Mouse (Mus musculus): ENCODE measurements around the gene Dyrk2. TPM values are rescaled to one million over a fixed set of nuclear protein-coding genes. Genes with fewer than 3 reads are reported as not detected.

Dyrk2 gene
- polyA plus RNA-seq, 1 experiment: 0.18 TPM

DNA sequence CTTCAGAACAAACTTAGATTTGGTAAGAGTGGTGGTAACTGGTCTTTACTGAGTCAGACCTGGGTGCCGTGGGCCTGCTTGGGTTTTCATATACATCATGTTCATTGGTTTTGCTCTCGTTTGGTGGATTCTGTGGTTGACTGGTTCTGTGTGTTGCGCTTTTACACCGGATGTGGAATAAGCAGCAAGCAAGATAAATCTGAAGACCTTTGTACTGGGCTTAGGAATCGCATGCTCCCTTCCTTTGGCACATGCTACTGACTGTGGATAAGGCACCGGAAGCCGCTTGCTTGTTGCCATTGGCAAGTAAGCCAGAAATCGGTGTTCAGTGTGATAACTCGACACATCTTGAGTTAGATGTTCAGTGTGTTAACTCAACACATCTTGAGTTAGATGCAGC, 15.4 kb downstream of the Dyrk2 start:
- TF ChIP-seq GATA1 (IDR thresholded peaks at IDR 0.05; ENCODE audit: low read length): no peak
- TF ChIP-seq TAL1 (IDR thresholded peaks at IDR 0.05; ENCODE audit: low read length): no peak
- H3K9me3 ChIP-seq (ENCODE audit: control insufficient read depth, low read length): peaks cover 2% of the 10 kb centered on the region
- H3K27me3 ChIP-seq (ENCODE audit: control insufficient read depth): no peaks in the 10 kb centered on the region
- H3K4me3 ChIP-seq (replicated peaks): no peak overlapping the region
- H3K4me1 ChIP-seq (ENCODE audit: control insufficient read depth): peaks cover 3% of the 10 kb centered on the region; the same call in 1 of the 2 replicates
- H3K36me3 ChIP-seq (ENCODE audit: control insufficient read depth): peaks cover 11% of the 10 kb centered on the region

DNA sequence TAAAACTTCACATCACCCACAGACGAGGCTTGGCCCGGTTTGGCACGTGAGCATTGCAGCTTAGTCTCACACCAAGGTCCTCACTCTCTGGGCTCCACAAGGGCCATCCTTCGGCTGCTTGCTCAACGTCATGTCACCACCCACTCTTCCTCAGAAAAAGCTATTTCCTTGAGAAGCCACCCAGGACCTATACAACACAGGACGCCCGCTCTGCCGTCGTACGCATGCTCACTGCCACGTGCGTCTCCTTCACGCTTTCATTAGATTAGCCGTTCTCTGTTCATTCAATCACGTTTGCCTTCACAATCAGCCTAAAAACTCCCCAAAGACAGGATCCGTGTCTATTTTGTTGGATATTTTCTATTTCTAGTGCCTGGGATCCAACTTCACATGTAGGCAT, 17.5 kb downstream of the Dyrk2 start:
- TF ChIP-seq GATA1 (IDR thresholded peaks at IDR 0.05; ENCODE audit: low read length): no peak
- TF ChIP-seq TAL1 (IDR thresholded peaks at IDR 0.05; ENCODE audit: low read length): no peak
- peaks cover 3% of the 10 kb centered on the region; the same call in 1 of the 2 replicates for H3K4me1 ChIP-seq (ENCODE audit: control insufficient read depth)

GRCm38 (mm10) chr10:118848501-118848900, 21.5 kb downstream of the Dyrk2 start:
- no peaks in the 10 kb centered on the region for H3K9me3 ChIP-seq (ENCODE audit: control insufficient read depth, low read length)
- H3K27me3 ChIP-seq (ENCODE audit: control insufficient read depth): no peaks in the 10 kb centered on the region
- H3K36me3 ChIP-seq (ENCODE audit: control insufficient read depth): no peaks in the 10 kb centered on the region
- peaks cover 3% of the 10 kb centered on the region; the same call in 1 of the 2 replicates for H3K4me1 ChIP-seq (ENCODE audit: control insufficient read depth)
- no peak for TF ChIP-seq TAL1 (IDR thresholded peaks at IDR 0.05; ENCODE audit: low read length)
- TF ChIP-seq GATA1 (IDR thresholded peaks at IDR 0.05; ENCODE audit: low read length): no peak
- no peak overlapping the region for H3K4me3 ChIP-seq (replicated peaks)

More for the DNA sequence above, 17.5 kb downstream of the Dyrk2 start:
- H3K36me3 ChIP-seq (ENCODE audit: control insufficient read depth): no peaks in the 10 kb centered on the region
- no peaks in the 10 kb centered on the region for H3K9me3 ChIP-seq (ENCODE audit: control insufficient read depth, low read length)
- H3K4me3 ChIP-seq (replicated peaks): no peak overlapping the region
- no peaks in the 10 kb centered on the region for H3K27me3 ChIP-seq (ENCODE audit: control insufficient read depth)

- Histone ChIP-seq H3K27me3 (ENCODE audit: control insufficient read depth) (no peaks in the 10 kb centered on the region), H3K4me3 (replicated peaks) (no peak overlapping the region), H3K4me1 (ENCODE audit: control insufficient read depth) (no peaks in the 10 kb centered on the region), H3K9me3 (ENCODE audit: control insufficient read depth, low read length) (no peaks in the 10 kb centered on the region), H3K36me3 (ENCODE audit: control insufficient read depth) (no peaks in the 10 kb centered on the region)
- TF ChIP-seq TAL1 (IDR thresholded peaks at IDR 0.05; ENCODE audit: low read length) (no peak), GATA1 (IDR thresholded peaks at IDR 0.05; ENCODE audit: low read length) (no peak)
Observed at GRCm38 (mm10) chr10:118846991-118847545, 22.9 kb downstream of the Dyrk2 start.

DNA sequence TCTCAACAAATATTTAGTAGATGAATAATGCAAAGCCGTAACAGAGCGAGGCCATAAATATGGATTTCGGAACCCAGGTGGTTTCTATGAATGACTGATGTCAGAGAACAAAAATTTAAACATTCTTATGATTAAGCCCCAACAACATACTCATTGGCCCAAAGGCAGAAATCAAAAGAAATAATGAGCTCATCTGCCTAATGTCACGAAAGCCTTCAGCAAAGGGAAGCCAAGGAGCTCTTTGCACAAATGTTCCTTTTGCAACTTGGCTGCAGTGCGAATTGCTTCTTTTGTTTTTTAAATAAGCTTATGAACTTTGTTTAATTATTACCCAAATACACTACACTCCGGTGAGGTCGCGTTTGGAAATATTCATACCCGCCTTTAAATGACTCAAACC, 29.4 kb downstream of the Dyrk2 start:
- Histone ChIP-seq H3K36me3 (ENCODE audit: control insufficient read depth) (no peaks in the 10 kb centered on the region), H3K9me3 (ENCODE audit: control insufficient read depth, low read length) (no peaks in the 10 kb centered on the region), H3K27me3 (ENCODE audit: control insufficient read depth) (no peaks in the 10 kb centered on the region), H3K4me1 (ENCODE audit: control insufficient read depth) (no peaks in the 10 kb centered on the region), H3K4me3 (replicated peaks) (no peak overlapping the region)
- no peak for TF ChIP-seq TAL1 (IDR thresholded peaks at IDR 0.05; ENCODE audit: low read length)
- no peak for TF ChIP-seq GATA1 (IDR thresholded peaks at IDR 0.05; ENCODE audit: low read length)

GRCm38 (mm10) chr10:118839343-118840141, 30.5 kb downstream of the Dyrk2 start:
- TF ChIP-seq GATA1 (IDR thresholded peaks at IDR 0.05; ENCODE audit: low read length): no peak
- no peak for TF ChIP-seq TAL1 (IDR thresholded peaks at IDR 0.05; ENCODE audit: low read length)
- H3K27me3 ChIP-seq (ENCODE audit: control insufficient read depth): no peaks in the 10 kb centered on the region
- H3K4me1 ChIP-seq (ENCODE audit: control insufficient read depth): no peaks in the 10 kb centered on the region
- H3K9me3 ChIP-seq (ENCODE audit: control insufficient read depth, low read length): no peaks in the 10 kb centered on the region
- no peak overlapping the region for H3K4me3 ChIP-seq (replicated peaks)
- H3K36me3 ChIP-seq (ENCODE audit: control insufficient read depth): no peaks in the 10 kb centered on the region

GRCm38 (mm10) chr10:118837636-118838035, 32.4 kb downstream of the Dyrk2 start:
- no peaks in the 10 kb centered on the region for H3K4me1 ChIP-seq (ENCODE audit: control insufficient read depth)
- TF ChIP-seq GATA1 (IDR thresholded peaks at IDR 0.05; ENCODE audit: low read length): no peak
- no peak for TF ChIP-seq TAL1 (IDR thresholded peaks at IDR 0.05; ENCODE audit: low read length)
- H3K27me3 ChIP-seq (ENCODE audit: control insufficient read depth): no peaks in the 10 kb centered on the region
- no peak overlapping the region for H3K4me3 ChIP-seq (replicated peaks)
- H3K9me3 ChIP-seq (ENCODE audit: control insufficient read depth, low read length): no peaks in the 10 kb centered on the region
- H3K36me3 ChIP-seq (ENCODE audit: control insufficient read depth): no peaks in the 10 kb centered on the region

DNA sequence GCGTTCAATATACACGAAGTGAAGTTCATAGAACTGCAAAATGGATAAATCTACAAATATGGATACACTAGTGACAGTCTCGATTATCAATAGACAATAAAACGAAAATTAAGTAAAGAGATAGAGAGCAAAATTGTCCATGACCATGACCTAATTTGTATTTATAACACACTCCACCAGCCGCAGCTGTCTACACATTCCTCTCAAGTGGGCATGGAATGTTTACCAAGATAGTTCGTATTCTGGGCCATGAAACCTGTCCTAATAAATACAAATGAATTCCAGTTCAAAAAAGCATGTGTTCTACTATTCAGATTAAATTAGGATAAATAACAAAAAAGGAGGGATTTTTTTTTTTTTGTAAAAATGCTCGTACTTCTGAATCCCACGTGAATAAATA, 38.8 kb downstream of the Dyrk2 start:
- no peak overlapping the region for H3K4me3 ChIP-seq (replicated peaks)
- H3K27me3 ChIP-seq (ENCODE audit: control insufficient read depth): no peaks in the 10 kb centered on the region
- no peaks in the 10 kb centered on the region for H3K36me3 ChIP-seq (ENCODE audit: control insufficient read depth)
- no peaks in the 10 kb centered on the region for H3K4me1 ChIP-seq (ENCODE audit: control insufficient read depth)
- TF ChIP-seq GATA1 (IDR thresholded peaks at IDR 0.05; ENCODE audit: low read length): no peak
- no peak for TF ChIP-seq TAL1 (IDR thresholded peaks at IDR 0.05; ENCODE audit: low read length)
- no peaks in the 10 kb centered on the region for H3K9me3 ChIP-seq (ENCODE audit: control insufficient read depth, low read length)

DNA sequence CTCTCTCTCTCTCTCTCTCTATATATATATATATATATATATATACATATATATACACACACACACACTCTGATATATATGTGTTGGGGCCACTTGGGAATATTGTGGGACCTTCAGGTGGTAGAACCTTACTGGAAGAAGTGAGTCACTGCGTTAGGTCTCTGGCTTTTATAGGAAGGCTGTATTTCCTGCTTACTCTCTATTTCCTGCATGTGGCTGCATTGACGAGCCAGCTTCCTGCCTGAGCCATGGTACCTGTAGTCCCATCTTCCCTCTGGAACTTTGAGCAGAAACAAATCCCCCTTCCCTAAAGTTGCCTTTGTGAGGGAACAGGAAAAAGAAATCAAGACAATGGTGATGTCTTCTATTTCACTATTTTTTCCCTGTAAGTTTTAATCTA, 40.4 kb downstream of the Dyrk2 start:
- H3K4me1 ChIP-seq (ENCODE audit: control insufficient read depth): no peaks in the 10 kb centered on the region
- TF ChIP-seq TAL1 (IDR thresholded peaks at IDR 0.05; ENCODE audit: low read length) (no peak), GATA1 (IDR thresholded peaks at IDR 0.05; ENCODE audit: low read length) (no peak)
- no peak overlapping the region for H3K4me3 ChIP-seq (replicated peaks)
- no peaks in the 10 kb centered on the region for H3K36me3 ChIP-seq (ENCODE audit: control insufficient read depth)
- no peaks in the 10 kb centered on the region for H3K9me3 ChIP-seq (ENCODE audit: control insufficient read depth, low read length)
- no peaks in the 10 kb centered on the region for H3K27me3 ChIP-seq (ENCODE audit: control insufficient read depth)
